Mouse (Mus musculus) lung, adult 2 months (tissue): Measurements from ENCODE around the gene Hist2h3b.

ENCODE experiments used
- CTCF ChIP-seq: fragments of 200-500 bp; IDR thresholded peaks from 2 replicates; pipeline ENCODE4 v1.5.1; 2011; ENCODE audit warnings: mild to moderate bottlenecking, low read length, control low read depth; ENCODE audit not compliant: insufficient read depth
- POLR2A ChIP-seq: fragments of 200-500 bp; IDR thresholded peaks from 2 replicates; pipeline ENCODE4 v1.6.1; 2011; ENCODE audit warnings: low read depth, mild to moderate bottlenecking, control low read depth, low read length, borderline replicate concordance; ENCODE audit errors: extremely low read depth

DNA sequence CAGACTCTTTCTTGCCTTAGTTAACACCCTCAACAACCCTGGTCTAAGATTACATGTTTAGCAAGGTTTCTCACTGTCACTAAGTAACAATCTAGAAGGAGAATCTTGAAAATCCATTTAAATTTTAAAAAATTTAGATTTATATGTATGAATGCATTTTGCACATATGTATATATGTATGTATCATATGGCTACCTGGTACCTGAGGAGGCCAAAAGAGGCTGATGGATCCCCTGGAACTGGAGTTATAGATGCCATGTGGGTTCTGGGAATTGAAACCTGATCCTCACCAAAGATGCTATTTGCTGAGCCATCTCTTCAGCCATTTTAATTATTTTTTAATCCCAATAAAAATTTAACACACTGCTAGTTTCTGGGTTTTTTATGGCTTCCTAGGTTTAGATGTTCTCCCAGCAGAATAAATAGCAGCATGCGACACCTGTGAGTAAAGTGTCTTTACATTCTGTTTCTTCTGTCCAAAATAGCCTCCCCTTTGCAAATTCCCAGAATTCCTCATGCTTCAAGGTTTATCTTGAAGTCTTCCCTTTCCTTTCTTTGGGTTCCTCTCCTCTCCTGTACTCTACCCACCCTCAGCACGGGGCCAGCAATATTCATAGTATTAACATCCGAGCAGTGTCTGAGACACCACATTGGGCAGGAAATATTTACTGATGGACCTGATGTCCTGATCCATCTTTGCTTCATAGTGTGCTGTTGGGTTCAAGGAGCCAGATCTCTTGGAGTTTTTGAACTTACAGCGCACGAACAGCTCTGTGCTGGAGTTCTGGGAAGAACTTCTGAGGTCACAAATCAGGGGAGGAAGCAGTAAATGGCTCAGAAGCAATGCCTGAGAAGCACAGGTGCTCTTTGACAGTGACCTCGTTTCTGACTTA lies 20.1 kb upstream of the Hist2h3b start:
- TF ChIP-seq CTCF, result no peak
- no peak for TF ChIP-seq POLR2A
